Mouse (Mus musculus): ENCODE results near the gene Washc1. TPM values are rescaled to one million over a fixed set of nuclear protein-coding genes. Genes with fewer than 3 reads are reported as not detected.

The Washc1 gene
- total RNA-seq, 2 experiments from 2014 or later, result 29.7 to 34.5 TPM

Other genes starting within 250 kb of the Washc1 start
- 37.8 and 38.0 TPM in 2 replicates for gene Ralbp1, start 225.7 kb upstream of the Washc1 start, total RNA-seq (2014; fragmentation: Nextera tagmentation)
- gene Ralbp1, start 225.7 kb upstream of the Washc1 start, total RNA-seq (2017), result 85.0 and 96.0 TPM in 2 replicates
- gene Twsg1, start 160.3 kb upstream of the Washc1 start, total RNA-seq (2014; fragmentation: Nextera tagmentation), result 22.5 and 24.9 TPM in 2 replicates
- gene Twsg1, start 160.3 kb upstream of the Washc1 start, total RNA-seq (2017), result 12.8 and 19.8 TPM in 2 replicates
- gene Ankrd12, start 34.5 kb upstream of the Washc1 start, total RNA-seq (2014; fragmentation: Nextera tagmentation), result 43.9 and 48.4 TPM in 2 replicates
- 52.0 and 55.1 TPM in 2 replicates for gene Ankrd12, start 34.5 kb upstream of the Washc1 start, total RNA-seq (2017)
- gene Ndufv2, start 10.0 kb upstream of the Washc1 start, total RNA-seq (2014; fragmentation: Nextera tagmentation), result 161 and 223 TPM in 2 replicates
- gene Ndufv2, start 10.0 kb upstream of the Washc1 start, total RNA-seq (2017), result 310 and 343 TPM in 2 replicates
- gene Ddx11, start 12.0 kb downstream of the Washc1 start, total RNA-seq (2014; fragmentation: Nextera tagmentation), result 37.1 and 38.5 TPM in 2 replicates
- gene Ddx11, start 12.0 kb downstream of the Washc1 start, total RNA-seq (2017), result 19.5 and 23.4 TPM in 2 replicates

All from megakaryocyte-erythroid progenitor cell, adult 5-6 weeks (primary cell).